Mouse (Mus musculus) mouse embryonic stem cell (cell line): ENCODE data around the gene Rfx7.
"Not testable (repeated sequence)": the region's sequence is repeated elsewhere in the genome, so short reads cannot be mapped to it uniquely, and the experiment has no call there.

Experiments
- in situ Hi-C, 2 experiments: fragments of 300-500 bp; cut with MboI; formaldehyde crosslinking; loops; 1 replicate in 1 of 2; 3 replicates in 1 of 2; pipeline ENCODE4 v1.14.3; 2019 to 2020; ENCODE audit warnings: low sequenced_read_pairs in 2 of 2, low pct_unique_long_range_greater_than_20kb in 1 of 2, mixed read lengths in 1 of 2; ENCODE audit not compliant: unreplicated experiment in 1 of 2

Rfx7 gene

DNA sequence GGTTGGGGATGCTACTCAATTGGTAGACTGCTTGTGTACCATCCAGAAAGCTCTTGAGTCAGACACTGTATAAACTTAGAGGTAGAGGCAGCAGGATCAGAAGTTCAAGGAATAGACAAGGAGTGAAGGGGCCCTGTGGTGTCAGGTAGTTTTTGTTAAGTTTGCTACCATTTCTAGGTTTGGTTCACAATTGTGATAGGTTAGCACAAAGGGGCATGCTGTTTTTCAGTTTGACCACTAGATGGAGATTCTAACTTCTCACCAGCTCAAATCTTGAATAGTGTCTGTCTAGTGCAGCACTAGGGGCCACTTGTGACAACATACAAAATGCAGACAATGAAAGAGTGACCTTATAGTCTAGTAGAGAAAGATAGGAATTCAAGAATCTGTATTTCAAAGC, 103.1 kb downstream of the Rfx7 start:
- in situ Hi-C loops, result loop anchor here (5.0 kb wide), 1 partner anchor 37 kb away; no protein-coding TSS in a partner anchor

DNA sequence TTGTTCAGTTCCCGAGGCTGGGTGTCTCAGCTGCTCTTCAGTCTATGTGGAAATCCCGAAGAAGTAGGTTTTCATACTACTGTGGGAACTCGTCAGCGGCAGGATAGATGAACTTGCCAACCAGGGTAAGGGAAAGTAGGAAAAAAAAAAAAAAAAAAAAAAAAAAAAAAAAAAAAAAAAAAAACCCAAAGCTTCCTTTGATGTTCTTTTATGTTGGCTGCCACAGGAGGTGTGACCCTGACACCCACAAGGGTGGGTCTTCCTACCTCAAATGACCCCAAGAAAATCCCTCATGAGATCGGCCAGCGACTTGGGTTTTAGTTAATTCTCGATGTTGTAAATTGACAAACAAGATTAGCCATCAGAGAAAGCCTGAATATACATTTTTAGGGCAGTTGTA, 104.5 kb downstream of the Rfx7 start:
- in situ Hi-C loops, result loop anchor here (5.0 kb wide), 1 partner anchor 36 kb away; no protein-coding TSS in a partner anchor

DNA sequence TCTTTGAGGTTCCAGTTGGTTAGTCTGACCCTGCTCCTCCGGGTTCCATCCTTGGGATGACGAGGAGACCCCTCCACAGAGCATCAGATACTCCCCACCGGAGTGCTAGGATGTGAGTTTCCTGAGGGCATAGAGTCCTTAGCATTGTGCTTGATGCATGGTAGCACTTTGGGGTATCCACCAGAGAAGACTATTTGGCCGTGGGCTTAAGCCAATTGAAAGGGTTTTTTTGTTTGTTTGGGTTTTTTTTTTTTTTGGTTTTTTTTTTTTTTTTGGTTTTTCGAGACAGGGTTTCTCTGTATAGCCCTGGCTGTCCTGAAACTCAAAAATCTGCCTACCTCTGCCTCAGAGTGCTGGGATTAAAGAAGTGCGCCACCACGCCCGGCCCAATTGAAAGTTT, 105.2 kb downstream of the Rfx7 start:
- in situ Hi-C loops, result loop anchor here (5.0 kb wide), 1 partner anchor 35 kb away; no protein-coding TSS in a partner anchor

DNA sequence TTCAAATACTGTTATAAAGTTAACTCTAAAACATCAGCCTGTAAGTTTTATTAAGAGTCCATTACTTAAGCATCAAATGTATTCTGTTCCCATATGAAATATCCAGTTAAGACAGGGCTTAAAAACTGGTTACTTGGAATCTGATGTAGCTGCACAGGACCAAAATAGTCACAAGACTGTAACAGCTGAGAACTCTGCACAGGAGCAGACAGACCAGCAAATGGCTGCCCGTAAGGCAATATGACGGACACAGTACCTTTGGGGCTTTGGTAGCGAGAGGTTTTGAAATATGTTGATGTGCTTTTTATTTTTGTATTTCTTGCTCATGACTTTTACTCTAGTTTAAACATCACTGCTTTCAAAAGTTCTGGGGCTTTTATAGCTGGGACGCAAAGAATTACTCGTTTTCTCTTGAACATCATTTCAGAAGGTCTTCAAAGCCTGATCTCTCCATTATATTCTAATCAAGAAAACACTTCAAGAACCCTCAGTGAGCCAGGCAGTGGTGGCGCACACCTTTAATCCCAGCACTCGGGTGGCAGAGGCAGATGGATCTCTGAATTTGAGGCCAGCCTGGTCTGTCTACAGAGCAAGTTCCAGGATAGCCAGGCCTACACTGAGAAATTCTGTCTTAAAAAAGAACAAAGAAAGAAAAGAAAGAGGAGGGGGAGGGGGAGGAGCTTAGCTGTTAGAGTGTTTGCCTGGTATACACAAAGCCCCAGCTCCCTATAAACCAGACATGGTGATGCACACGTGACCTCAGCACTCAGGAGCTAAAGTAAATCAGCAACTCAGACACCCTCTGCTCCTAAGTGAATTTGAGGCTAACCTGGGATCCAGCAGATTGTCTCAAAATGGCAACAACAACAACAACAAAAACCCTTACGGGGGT, 107.2 kb downstream of the Rfx7 start:
- in situ Hi-C loops, result loop anchor here (5.0 kb wide), 1 partner anchor 33 kb away; no protein-coding TSS in a partner anchor

DNA sequence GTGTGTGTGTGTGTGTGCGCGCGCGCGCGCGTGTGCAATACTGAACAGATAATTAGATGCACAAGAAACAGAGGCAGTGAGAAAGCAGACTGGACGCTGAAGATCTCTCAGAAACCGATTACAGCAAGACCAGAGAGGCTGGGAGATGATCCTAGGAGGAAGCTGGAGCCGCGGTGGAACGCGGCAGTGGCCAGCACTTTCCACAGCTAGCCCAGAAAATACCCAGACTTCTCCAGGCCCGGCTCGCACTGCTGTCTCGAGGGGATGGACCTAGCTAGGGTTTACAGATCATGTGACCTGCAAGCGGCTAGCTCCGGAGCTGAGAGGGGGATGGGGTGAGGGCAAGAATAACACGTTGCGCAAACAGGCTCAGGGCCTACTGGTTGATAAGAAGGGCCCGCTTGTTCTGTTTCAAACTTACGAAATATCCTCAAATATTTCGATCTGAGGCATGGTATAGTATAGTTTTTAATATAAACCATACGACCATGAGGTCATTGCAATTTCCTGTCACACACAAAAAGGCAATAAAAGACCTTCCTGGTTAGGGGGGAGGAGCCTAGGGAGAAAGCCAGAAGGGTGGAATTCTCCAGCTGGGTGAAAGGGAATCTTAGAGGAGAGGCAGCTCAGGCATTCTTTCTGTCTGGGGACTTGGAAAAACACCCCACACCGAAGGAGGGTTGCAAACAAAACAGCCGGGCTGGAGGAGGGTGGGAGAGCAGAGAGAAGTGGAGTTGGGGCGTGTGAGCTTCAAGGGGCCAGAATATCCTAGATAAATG, 108.0 kb downstream of the Rfx7 start:
- in situ Hi-C loops, result loop anchor here (5.0 kb wide), 1 partner anchor 32 kb away; no protein-coding TSS in a partner anchor

DNA sequence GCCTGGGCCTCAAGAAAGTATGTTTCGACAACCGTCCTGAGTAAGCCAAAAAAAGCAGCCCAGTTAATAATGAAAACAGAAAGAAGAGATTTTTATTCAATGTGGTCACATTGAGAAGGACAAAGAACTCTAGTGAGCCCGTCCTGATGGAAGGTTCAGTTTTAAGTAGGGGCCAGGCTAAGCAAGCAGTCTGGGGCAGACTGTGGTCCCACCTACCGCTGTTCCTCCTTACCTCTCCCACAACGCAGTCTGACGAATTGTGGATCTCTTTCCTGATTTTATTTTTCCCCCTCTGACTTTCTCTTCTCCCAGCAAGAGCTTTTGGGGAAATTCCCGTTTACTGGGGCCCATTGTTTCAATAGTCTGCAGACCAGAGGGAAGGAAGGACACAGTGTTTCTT, 108.6 kb downstream of the Rfx7 start:
- in situ Hi-C loops, result no loop called here

DNA sequence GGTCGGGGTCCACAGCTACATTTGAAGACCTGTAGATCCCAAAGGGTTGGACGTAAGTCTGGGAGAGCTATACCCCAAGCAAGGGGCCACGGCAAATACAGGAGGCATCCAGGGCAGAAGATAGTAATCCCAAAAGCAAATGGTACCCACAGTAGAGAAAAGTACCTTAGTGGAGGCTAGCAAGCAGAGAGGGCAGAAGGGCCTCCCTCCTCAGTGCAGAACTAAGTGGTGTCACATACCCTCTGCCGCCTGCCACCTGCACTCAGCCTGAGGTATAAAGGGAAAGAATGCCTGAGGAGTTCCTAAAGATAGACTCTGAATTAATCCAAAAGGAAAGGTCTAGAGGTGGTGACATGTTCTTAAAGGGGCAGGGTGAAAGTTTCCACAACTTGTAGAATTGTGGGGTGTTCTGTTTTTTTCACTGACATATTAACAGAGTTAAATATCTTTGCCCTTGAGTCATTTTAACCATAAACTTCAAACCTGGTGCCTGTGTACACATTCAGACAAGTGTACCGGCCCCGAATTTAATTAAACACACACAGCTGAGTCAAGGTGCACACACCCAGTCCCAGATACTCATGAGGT, 109.1 kb downstream of the Rfx7 start:
- in situ Hi-C loops, result no loop called here

DNA sequence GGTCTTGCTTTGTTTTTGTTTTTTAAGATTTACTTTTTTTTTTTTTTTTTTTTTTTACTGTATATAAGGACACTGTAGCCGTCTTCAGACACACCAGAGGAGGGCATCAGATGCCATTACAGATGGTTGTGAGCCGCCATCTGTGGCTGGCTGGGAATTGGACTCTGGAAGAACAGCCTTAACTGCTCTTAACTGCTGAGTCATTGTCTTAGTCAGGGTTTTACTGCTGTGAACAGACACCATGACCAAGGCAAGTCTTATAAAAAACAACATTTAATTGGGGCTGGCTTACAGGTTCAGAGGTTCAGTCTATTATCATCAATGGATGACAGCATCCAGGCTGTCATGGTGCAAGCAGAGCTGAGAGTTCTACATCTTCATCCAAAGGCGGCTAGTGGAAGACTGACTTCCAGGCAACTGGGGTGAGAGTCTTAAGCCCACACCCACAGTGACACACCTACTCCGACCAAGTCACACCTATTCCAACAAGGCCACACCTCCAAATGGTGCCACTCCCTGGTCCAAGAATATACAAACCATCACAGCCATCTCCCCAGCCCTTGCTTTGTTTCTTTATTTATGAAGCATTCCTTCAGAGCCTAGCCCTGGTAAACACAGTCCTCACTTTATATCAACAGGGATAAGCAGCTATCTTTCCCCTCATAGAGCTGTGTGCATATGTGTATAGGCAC, 110.9 kb downstream of the Rfx7 start:
- in situ Hi-C loops, result not testable (repeated sequence)

DNA sequence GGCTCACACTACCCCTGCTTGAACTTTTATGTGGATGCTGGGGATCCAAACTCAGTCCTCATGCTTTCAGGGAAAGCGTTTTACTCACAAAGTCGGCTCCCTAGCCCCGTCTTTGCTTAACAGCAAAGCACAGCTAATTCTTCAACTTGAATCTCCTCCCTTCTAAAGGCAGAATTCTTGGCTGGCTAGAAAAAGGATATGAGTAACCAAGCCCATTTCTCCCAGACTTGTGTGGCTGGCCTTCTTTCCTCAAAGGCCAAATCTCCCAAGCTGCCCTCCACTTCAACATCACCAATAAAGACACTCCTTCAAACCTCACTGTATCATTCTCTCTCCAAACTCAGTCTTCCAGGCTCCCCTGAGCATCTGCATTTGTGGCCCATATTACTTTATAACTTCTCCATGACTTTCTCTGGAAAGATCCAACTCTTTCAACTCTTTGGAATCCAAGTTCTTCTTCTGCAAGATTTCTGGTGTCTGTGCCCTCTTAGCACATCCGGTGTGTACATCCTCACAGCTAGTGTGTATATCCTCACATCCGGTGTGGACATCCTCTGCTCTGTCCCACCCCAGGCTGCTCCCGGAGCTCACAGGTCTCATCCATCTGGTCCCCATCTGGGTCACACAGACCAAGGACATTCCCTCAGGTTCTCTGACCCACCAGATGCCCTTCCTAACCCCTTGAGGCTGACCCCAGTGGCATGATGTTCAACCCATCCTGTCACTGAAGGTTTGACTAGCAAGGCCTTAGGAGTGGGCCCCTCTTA, 111.8 kb downstream of the Rfx7 start:
- in situ Hi-C loops, result no loop called here

DNA sequence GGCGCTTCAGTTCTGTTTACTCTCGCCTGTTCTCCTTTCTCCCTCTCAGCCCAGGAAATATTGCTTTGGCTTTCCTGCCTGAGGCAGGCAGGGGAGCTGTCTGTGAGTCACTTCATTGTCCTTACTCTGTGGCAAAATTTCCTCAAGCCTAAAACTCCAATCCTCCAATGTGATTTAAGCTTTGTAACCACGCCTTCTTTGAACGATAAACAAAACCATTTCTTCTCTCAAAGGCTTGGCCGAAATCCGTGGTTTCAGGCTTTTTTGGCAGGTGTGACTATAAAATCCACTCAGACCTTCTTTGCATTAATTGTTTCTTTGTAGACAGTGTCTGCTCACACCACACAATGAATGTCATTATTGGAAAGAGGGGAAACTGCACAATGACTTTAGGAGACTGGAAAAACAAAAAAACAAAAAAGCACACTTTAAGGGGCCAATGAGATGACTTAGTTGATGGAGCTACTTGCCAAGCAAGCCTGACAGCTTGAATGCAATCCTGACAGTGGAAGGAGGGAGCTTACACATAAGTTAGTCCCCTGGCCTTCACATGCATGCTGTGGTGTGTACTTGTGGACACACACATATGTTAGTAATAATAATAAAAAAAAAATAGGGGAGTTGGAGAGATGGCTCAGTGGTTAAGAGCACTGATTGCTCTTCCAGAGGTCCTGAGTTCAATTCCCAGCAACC, 112.5 kb downstream of the Rfx7 start:
- in situ Hi-C loops, result no loop called here

DNA sequence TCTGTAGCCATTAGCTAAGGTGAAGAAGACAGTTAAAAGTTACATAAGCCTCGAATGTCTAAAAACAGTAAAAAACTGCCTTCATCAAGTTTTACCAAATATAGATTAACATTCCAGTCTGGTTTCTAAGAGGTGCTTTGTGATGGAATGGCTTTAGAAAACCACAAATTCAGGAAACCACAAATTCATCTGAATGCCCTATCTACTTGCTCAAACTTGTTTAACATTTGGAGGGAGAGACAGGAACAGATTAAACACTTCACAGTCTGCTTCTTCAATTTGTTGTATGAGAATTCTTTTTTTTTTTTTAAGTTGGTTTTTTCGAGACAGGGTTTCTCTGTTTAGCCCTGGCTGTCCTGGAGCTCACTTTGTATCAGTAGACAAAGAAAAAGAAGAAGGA, 117.7 kb downstream of the Rfx7 start:
- in situ Hi-C loops, result no loop called here

DNA sequence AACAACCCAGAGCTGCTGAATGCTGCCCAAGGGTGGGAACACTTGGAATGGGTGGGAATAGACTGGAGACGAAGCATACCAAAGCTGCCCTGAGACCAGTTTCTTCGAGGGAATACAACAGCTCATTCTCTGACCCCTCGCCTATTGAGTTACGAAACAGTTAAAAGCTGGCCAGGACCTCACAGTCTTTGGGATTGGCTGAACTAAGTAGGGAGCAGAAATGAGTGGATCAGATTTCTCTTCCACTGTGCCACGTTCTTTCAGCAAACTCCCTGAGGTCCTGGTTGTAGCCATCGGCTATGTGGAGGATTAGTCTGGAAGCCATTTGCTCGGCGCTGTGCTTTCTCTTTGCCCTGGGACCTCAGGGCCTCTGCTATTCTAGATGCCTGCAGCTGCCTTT, 120.9 kb downstream of the Rfx7 start:
- in situ Hi-C loops, result no loop called here

DNA sequence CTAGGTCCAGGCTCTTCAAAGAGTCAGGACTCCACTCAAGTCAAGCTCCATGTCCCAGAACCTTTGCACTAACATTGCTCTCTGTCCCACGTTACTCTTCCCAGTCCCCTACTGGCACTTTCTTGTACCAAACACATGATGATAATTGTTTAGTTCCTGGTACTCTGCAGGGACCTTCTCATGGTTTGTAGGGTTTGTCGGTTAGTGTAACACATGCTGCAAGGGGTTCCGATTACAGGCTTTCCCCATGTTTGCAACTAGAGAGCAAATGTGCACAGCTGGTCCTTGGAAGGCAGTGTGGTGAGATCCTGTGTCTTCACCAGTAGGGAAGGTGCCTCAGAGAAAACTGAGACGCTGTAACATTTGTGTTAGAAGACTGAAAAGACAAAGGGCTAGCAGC, 121.5 kb downstream of the Rfx7 start:
- in situ Hi-C loops, result no loop called here

DNA sequence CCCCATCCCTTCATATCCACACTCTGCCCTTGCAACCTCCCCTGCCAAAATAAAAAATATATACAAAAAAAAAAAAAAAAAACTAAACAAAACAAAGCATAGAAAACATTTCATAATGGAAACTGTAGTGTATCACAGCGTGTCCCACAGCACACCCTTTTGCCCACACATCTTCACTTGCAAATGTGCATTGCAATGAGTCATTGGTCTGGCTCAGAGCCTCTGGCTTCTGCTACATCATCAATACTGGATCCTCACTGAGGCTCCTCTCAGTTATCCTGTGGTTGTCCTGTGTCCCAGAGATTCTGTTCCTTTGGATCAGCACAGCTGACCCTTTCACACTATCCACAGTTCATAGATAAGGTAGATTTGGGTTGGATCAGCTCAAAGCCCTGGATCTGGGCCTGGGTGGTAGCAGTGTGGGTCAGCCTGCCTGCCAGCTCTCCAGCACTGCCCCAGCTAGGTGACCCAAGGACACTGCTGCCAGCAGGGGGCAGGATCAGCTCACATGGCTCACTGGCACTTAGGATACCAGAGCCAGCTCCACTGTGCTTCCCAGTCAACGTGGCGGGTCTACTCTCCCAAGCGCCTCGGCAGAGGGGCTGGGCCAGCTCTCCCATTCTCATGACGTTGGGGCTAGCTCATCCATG, 122.7 kb downstream of the Rfx7 start:
- in situ Hi-C loops, result no loop called here

DNA sequence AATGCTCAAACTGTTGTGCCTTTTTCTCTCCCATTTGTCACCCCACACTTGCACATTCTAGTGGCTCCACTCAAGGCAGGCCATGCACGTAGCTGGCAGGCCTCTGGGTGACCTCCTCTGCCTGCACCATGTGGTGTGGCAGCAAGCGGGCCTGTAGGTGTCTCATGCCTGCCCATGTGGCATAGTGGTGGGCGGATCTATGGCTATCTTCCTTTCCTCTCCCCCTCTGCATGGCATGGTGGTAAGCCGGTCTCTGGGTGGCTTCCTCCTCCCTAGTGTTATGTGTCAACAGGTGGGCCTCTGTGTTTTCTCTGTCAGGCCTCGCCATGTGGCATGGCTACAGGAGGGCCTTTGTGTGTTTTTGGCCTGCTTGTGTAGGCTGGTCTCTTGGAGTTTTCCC, 123.6 kb downstream of the Rfx7 start:
- in situ Hi-C loops, result no loop called here

DNA sequence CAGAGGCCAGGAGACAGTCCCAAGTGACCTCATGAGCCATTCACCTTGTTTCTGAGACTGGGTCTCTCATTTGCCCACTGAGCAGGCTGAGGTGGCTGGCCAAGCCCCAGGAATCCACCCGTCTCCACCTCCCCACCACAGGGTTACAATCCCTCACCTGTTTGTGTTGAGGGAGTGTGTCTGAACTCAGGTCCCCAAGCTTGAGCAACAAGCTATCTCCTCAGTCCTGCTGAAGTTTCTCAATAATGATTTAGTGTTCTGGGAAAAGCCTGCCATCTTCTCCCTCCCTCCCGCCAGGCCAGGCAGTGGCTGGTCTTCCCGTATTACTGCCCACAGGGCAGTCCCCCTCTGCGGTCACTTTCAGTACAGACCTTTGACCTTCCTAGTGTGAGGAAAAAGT, 124.5 kb downstream of the Rfx7 start:
- in situ Hi-C loops, result no loop called here

DNA sequence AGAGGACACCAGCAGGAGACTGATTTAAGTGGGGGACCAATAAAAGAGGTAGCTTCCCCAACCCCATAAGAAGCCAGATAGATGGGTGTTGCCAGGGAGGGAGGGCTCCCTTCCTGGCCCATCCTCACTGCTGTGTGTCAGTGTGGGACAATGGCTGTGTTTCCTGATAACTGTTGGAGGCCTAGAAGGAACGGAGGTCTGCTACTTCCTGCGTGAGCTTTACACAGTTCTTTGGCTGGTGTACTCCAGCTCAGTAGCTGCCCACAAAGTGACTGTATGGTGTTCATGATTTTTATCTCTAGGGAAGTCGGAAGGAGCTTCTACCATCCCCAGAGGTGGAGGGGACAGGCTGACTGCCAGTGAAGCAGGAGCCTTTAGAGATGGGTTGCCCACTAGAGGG, 124.9 kb downstream of the Rfx7 start:
- in situ Hi-C loops, result no loop called here
